Mouse (Mus musculus) embryonic facial prominence, embryonic 12.5 days (tissue): ENCODE results near the gene Krt12. TPM values are rescaled to one million over a fixed set of nuclear protein-coding genes. Genes with fewer than 3 reads are reported as not detected.
A peak's percentile ranks its signal among the peaks of the same experiment; 100 is the strongest.

Experiments used
- ATAC-seq: fragments of 200-750 bp; cut with Nextera tagmentation; 2 replicates; pipeline ENCODE4 v1.8.0; 2017; ENCODE audit not compliant: insufficient number of reproducible peaks, insufficient read depth, low FRiP score, low TSS enrichment
- H3K27ac ChIP-seq: fragments of 300-500 bp; sonication (generic); 2 replicates; pipeline ENCODE4 v1.5.1; 2016; ENCODE audit warnings: mild to moderate bottlenecking
- H3K27me3 ChIP-seq: fragments of 300-500 bp; sonication (generic); 2 replicates; pipeline ENCODE4 v1.6.1; 2016; ENCODE audit warnings: mild to moderate bottlenecking, moderate library complexity
- H3K36me3 ChIP-seq: fragments of 300-500 bp; sonication (generic); 2 replicates; pipeline ENCODE4 v1.6.1; 2016; ENCODE audit warnings: mild to moderate bottlenecking
- H3K4me1 ChIP-seq: fragments of 300-500 bp; sonication (generic); 2 replicates; pipeline ENCODE4 v1.6.1; 2016
- H3K4me2 ChIP-seq: fragments of 300-500 bp; sonication (generic); replicated peaks from 2 replicates; pipeline ENCODE4 v1.6.1; 2016; ENCODE audit warnings: mild to moderate bottlenecking, moderate library complexity
- H3K4me3 ChIP-seq: fragments of 300-500 bp; sonication (generic); 2 replicates; pipeline ENCODE4 v1.5.1; 2016; ENCODE audit warnings: mild to moderate bottlenecking
- H3K9ac ChIP-seq: fragments of 300-500 bp; sonication (generic); 2 replicates; pipeline ENCODE4 v1.6.1; 2016; ENCODE audit warnings: mild to moderate bottlenecking, moderate library complexity
- H3K9me3 ChIP-seq: fragments of 300-500 bp; sonication (generic); 2 replicates; pipeline ENCODE4 v1.6.1; 2016; ENCODE audit warnings: mild to moderate bottlenecking, moderate library complexity
- WGBS: fragments of 180-500 bp; shearing (Covaris S2); methylation state at CpG from one replicate; pipeline ENCODE4 v1.1.7; 2016; 5-methylcytosine and 5-hydroxymethylcytosine counted together
- polyA plus RNA-seq: library from polyadenylated mRNA; unstranded; fragments of >200 nt; fragmentation: Nextera tagmentation; extraction: Ambion mirVana; gene quantifications from 2 replicates; pipeline ENCODE4 v1.2.1, GENCODE M21; 2016

Gene Krt12
- polyA plus RNA-seq, 1 experiment from 2014 or later = not detected

GRCm38 (mm10) chr11:99396661-99397060, 25.4 kb downstream of the Krt12 start:
- WGBS = 81% methylated on average over 2 of the region's 2 CpGs
- H3K9me3 ChIP-seq = no peaks in the 10 kb centered on the region
- no peak overlapping the region for H3K4me3 ChIP-seq
- H3K27ac ChIP-seq = no peak overlapping the region
- ATAC-seq = no peak
- no peaks in the 10 kb centered on the region for H3K4me1 ChIP-seq
- no peaks in the 10 kb centered on the region for H3K27me3 ChIP-seq
- H3K9ac ChIP-seq = no peak overlapping the region
- no peak overlapping the region for H3K4me2 ChIP-seq
- H3K36me3 ChIP-seq = no peaks in the 10 kb centered on the region

- Histone ChIP-seq H3K4me2 (no peak overlapping the region), H3K36me3 (no peaks in the 10 kb centered on the region), H3K27ac (no peak overlapping the region), H3K9me3 (no peaks in the 10 kb centered on the region), H3K4me1 (no peaks in the 10 kb centered on the region), H3K27me3 (no peaks in the 10 kb centered on the region), H3K4me3 (no peak overlapping the region), H3K9ac (no peak overlapping the region)
- WGBS = 40% methylated on average over 3 of the region's 3 CpGs
- no peak for ATAC-seq
Observed at GRCm38 (mm10) chr11:99396034-99396433, 26.0 kb downstream of the Krt12 start.

GRCm38 (mm10) chr11:99392492-99392891, 29.6 kb downstream of the Krt12 start:
- Histone ChIP-seq H3K27ac (no peak overlapping the region), H3K4me1 (no peaks in the 10 kb centered on the region), H3K27me3 (no peaks in the 10 kb centered on the region), H3K36me3 (no peaks in the 10 kb centered on the region), H3K9me3 (no peaks in the 10 kb centered on the region), H3K4me2 (no peak overlapping the region), H3K9ac (no peak overlapping the region), H3K4me3 (no peak overlapping the region)
- 84% methylated on average over 10 of the region's 10 CpGs for WGBS
- no peak for ATAC-seq

GRCm38 (mm10) chr11:99391375-99391774, 30.7 kb downstream of the Krt12 start:
- Histone ChIP-seq H3K4me2 (no peak overlapping the region), H3K4me1 (no peaks in the 10 kb centered on the region), H3K9ac (no peak overlapping the region), H3K27ac (no peak overlapping the region), H3K36me3 (no peaks in the 10 kb centered on the region), H3K9me3 (no peaks in the 10 kb centered on the region), H3K27me3 (no peaks in the 10 kb centered on the region), H3K4me3 (no peak overlapping the region)
- WGBS = 80% methylated on average over 6 of the region's 6 CpGs
- ATAC-seq = no peak

GRCm38 (mm10) chr11:99390866-99391265, 31.2 kb downstream of the Krt12 start:
- ATAC-seq = no peak
- Histone ChIP-seq H3K9ac (no peak overlapping the region), H3K4me2 (no peak overlapping the region), H3K36me3 (no peaks in the 10 kb centered on the region), H3K9me3 (no peaks in the 10 kb centered on the region), H3K4me3 (no peak overlapping the region), H3K27ac (no peak overlapping the region), H3K4me1 (no peaks in the 10 kb centered on the region), H3K27me3 (no peaks in the 10 kb centered on the region)
- WGBS = 81% methylated on average over 7 of the region's 7 CpGs

- Histone ChIP-seq H3K36me3 (no peaks in the 10 kb centered on the region), H3K4me2 (no peak within 1 kb of the TSS), H3K27me3 (no peaks in the 10 kb centered on the region), H3K4me1 (no peaks in the 10 kb centered on the region), H3K9ac (no peak within 1 kb of the TSS), H3K4me3 (no peak within 1 kb of the TSS), H3K9me3 (no peaks in the 10 kb centered on the region), H3K27ac (no peak within 1 kb of the TSS)
- 82% methylated on average over 4 of the region's 4 CpGs for WGBS
- no peak for ATAC-seq
Observed at GRCm38 (mm10) chr11:99389264-99389663, 32.8 kb downstream of the Krt12 start, which contains the start of gene Krt10. Gene Krt10, minus strand, starts transcription at chr11:99389364.

- WGBS = 93% methylated on average over 18 of the region's 18 CpGs
Observed at GRCm38 (mm10) chr11:99388661-99389060, 33.4 kb downstream of the Krt12 start.

GRCm38 (mm10) chr11:99385813-99386721, 36.0 kb downstream of the Krt12 start:
- Histone ChIP-seq H3K9ac (peak overlapping the region; percentile 63), H3K4me3 (peak overlapping the region; percentile 50), H3K36me3 (no peaks in the 10 kb centered on the region), H3K4me2 (peak overlapping the region; percentile 50), H3K27ac (peak overlapping the region; percentile 96), H3K4me1 (no peaks in the 10 kb centered on the region), H3K9me3 (no peaks in the 10 kb centered on the region), H3K27me3 (no peaks in the 10 kb centered on the region)
- no peak for ATAC-seq
- 2% methylated on average over 71 of the region's 71 CpGs for WGBS

More at GRCm38 (mm10) chr11:99388661-99389060, 33.4 kb downstream of the Krt12 start:
- no peak overlapping the region for H3K4me2 ChIP-seq
- no peaks in the 10 kb centered on the region for H3K9me3 ChIP-seq
- no peak overlapping the region for H3K27ac ChIP-seq
- H3K4me3 ChIP-seq = no peak overlapping the region
- H3K36me3 ChIP-seq = no peaks in the 10 kb centered on the region
- H3K9ac ChIP-seq = no peak overlapping the region
- ATAC-seq = no peak
- no peaks in the 10 kb centered on the region for H3K27me3 ChIP-seq
- no peaks in the 10 kb centered on the region for H3K4me1 ChIP-seq

- Histone ChIP-seq H3K4me3 (no peak overlapping the region), H3K27me3 (no peaks in the 10 kb centered on the region), H3K9ac (no peak overlapping the region), H3K9me3 (no peaks in the 10 kb centered on the region), H3K4me2 (no peak overlapping the region), H3K27ac (no peak overlapping the region), H3K4me1 (no peaks in the 10 kb centered on the region), H3K36me3 (no peaks in the 10 kb centered on the region)
- ATAC-seq = no peak
- WGBS = 15% methylated on average over 5 of the region's 5 CpGs
Observed at GRCm38 (mm10) chr11:99379568-99379967, 42.5 kb downstream of the Krt12 start.

GRCm38 (mm10) chr11:99374803-99375202, 47.3 kb downstream of the Krt12 start, which contains the start of gene Krt28:
Gene Krt28, minus strand, starts transcription at chr11:99374903.
- Histone ChIP-seq H3K4me1 (no peaks in the 10 kb centered on the region), H3K27me3 (0 out of 2 replicates have a peak, but pooled peaks cover 2% of the 10 kb centered on the region), H3K4me3 (no peak within 1 kb of the TSS), H3K27ac (no peak within 1 kb of the TSS), H3K36me3 (no peaks in the 10 kb centered on the region), H3K9ac (no peak within 1 kb of the TSS), H3K4me2 (no peak within 1 kb of the TSS), H3K9me3 (no peaks in the 10 kb centered on the region)
- no peak for ATAC-seq
- WGBS = 85% methylated on average over 13 of the region's 13 CpGs

- ATAC-seq = no peak
- H3K4me3 ChIP-seq = no peak overlapping the region
- H3K4me1 ChIP-seq = no peaks in the 10 kb centered on the region
- no peak overlapping the region for H3K4me2 ChIP-seq
- H3K9ac ChIP-seq = no peak overlapping the region
- H3K36me3 ChIP-seq = no peaks in the 10 kb centered on the region
- H3K27ac ChIP-seq = no peak overlapping the region
- no peaks in the 10 kb centered on the region for H3K9me3 ChIP-seq
- 85% methylated on average over 8 of the region's 8 CpGs for WGBS
- 0 out of 2 replicates have a peak, but pooled peaks cover 2% of the 10 kb centered on the region for H3K27me3 ChIP-seq
Observed at GRCm38 (mm10) chr11:99369853-99370451, 52.1 kb downstream of the Krt12 start.

GRCm38 (mm10) chr11:99369229-99369628, 52.8 kb downstream of the Krt12 start:
- H3K9ac ChIP-seq = no peak overlapping the region
- H3K27ac ChIP-seq = no peak overlapping the region
- WGBS = 19% methylated on average over 3 of the region's 3 CpGs
- H3K36me3 ChIP-seq = no peaks in the 10 kb centered on the region
- H3K9me3 ChIP-seq = no peaks in the 10 kb centered on the region
- H3K27me3 ChIP-seq = 0 out of 2 replicates have a peak, but pooled peaks cover 2% of the 10 kb centered on the region
- H3K4me2 ChIP-seq = no peak overlapping the region
- no peak overlapping the region for H3K4me3 ChIP-seq
- no peaks in the 10 kb centered on the region for H3K4me1 ChIP-seq
- ATAC-seq = no peak
